Mouse (Mus musculus): ENCODE data around the gene Schip1. TPM values are rescaled to one million over a fixed set of nuclear protein-coding genes. Genes with fewer than 3 reads are reported as not detected.

Gene Schip1
- polyA plus RNA-seq, 2 experiments, result 12.1 to 18.9 TPM

DNA sequence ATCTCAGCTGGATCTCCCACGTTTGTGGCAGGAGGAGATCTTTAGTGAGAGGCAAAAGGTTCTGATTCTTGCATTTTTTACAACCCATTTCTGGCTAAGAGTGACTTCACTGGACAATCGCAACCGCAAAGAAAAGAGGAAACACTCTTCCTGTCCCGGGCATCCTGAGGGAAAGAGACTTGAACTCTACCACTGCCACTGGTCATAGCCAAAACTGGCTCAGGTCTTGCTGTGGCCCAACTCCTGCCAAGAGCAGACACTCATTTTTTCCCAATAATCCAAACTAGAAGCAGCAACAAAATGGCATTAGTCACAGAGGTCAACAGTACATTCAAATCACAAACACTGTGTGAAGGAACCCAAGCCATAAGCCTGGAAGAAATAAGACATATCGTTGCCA lies 597.8 kb downstream of the Schip1 start:
- no peak overlapping the region for H3K27ac ChIP-seq (replicated peaks; ENCODE audit: low read depth, low read length)
- no peaks in the 10 kb centered on the region for H3K36me3 ChIP-seq (ENCODE audit: control insufficient read depth, insufficient read depth, low read length)
- H3K4me2 ChIP-seq (replicated peaks; ENCODE audit: low read depth, low read length, severe bottlenecking), result no peak overlapping the region
- DNase-seq (ENCODE audit: low spot score), result no peak
- no peak overlapping the region for H3K4me3 ChIP-seq (replicated peaks; ENCODE audit: low read length)
- H3K4me1 ChIP-seq (ENCODE audit: control insufficient read depth, insufficient read depth, low read length), result no peaks in the 10 kb centered on the region
- no peak for TF ChIP-seq POLR2A (IDR thresholded peaks at IDR 0.05; ENCODE audit: borderline replicate concordance, extremely low read depth, insufficient read depth, insufficient read length)
- H3K9me3 ChIP-seq (ENCODE audit: control insufficient read depth, low read length), result no peaks in the 10 kb centered on the region
- H3K27me3 ChIP-seq (ENCODE audit: control insufficient read depth, insufficient read depth, low read length), result no peaks in the 10 kb centered on the region
- WGBS, result 86% methylated on average over 5 of the region's 5 CpGs
- no peak overlapping the region for H3K9ac ChIP-seq (ENCODE audit: low read depth, low read length, severe bottlenecking)
- ATAC-seq (ENCODE audit: low FRiP score, low read depth), result no peak

DNA sequence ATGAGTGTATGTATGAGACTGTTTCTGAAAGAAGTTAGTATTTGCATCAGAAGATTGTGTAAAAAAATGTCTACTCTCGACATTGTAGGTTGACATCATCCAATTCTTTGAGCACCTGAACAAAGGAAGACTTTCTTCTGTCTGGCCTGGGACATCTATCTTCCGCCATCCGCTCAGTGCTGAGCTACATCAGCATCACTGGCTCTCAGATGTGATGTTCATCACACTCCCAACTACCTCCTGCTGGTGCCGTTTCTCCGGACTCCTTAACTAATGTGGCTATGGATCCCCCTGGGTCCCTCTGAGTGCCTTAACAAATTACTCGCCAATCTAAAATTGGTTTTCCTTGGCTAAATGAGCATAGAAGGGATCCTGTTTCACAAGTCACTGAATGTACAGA lies 599.7 kb downstream of the Schip1 start:
- no peak overlapping the region for H3K4me2 ChIP-seq (replicated peaks; ENCODE audit: low read depth, low read length, severe bottlenecking)
- H3K9me3 ChIP-seq (ENCODE audit: control insufficient read depth, low read length), result no peaks in the 10 kb centered on the region
- H3K27me3 ChIP-seq (ENCODE audit: control insufficient read depth, insufficient read depth, low read length), result no peaks in the 10 kb centered on the region
- no peak for TF ChIP-seq POLR2A (IDR thresholded peaks at IDR 0.05; ENCODE audit: borderline replicate concordance, extremely low read depth, insufficient read depth, insufficient read length)
- no peak for ATAC-seq (ENCODE audit: low FRiP score, low read depth)
- H3K4me3 ChIP-seq (replicated peaks; ENCODE audit: low read length), result no peak overlapping the region
- H3K9ac ChIP-seq (ENCODE audit: low read depth, low read length, severe bottlenecking), result no peak overlapping the region
- H3K4me1 ChIP-seq (ENCODE audit: control insufficient read depth, insufficient read depth, low read length), result no peaks in the 10 kb centered on the region
- H3K27ac ChIP-seq (replicated peaks; ENCODE audit: low read depth, low read length), result no peak overlapping the region
- WGBS, result 58% methylated on average over 6 of the region's 6 CpGs
- DNase-seq (ENCODE audit: low spot score), result no peak
- no peaks in the 10 kb centered on the region for H3K36me3 ChIP-seq (ENCODE audit: control insufficient read depth, insufficient read depth, low read length)

DNA sequence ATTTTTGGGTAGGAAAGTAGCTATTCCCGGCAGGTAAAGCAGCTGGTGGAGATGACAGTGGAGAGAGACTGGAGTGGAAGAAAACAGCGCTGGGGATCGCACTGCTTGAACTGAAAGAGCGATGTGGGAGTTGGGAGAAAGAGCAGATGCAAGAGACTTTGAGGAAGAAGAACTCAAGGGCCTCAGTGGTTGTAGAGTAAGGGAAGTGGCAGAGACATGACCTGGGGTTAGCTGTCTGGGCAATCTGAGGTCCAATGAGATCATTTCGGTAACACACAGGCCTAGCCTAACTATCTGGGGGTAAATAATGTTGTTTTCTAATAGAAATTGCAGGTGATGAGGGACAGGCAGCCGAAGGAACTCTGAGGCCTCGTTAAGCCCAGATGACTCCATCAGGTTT lies 601.8 kb downstream of the Schip1 start:
- no peak for ATAC-seq (ENCODE audit: low FRiP score, low read depth)
- 78% methylated on average over 7 of the region's 7 CpGs for WGBS
- no peaks in the 10 kb centered on the region for H3K27me3 ChIP-seq (ENCODE audit: control insufficient read depth, insufficient read depth, low read length)
- no peak overlapping the region for H3K9ac ChIP-seq (ENCODE audit: low read depth, low read length, severe bottlenecking)
- no peak overlapping the region for H3K4me3 ChIP-seq (replicated peaks; ENCODE audit: low read length)
- no peaks in the 10 kb centered on the region for H3K4me1 ChIP-seq (ENCODE audit: control insufficient read depth, insufficient read depth, low read length)
- H3K27ac ChIP-seq (replicated peaks; ENCODE audit: low read depth, low read length), result no peak overlapping the region
- H3K9me3 ChIP-seq (ENCODE audit: control insufficient read depth, low read length), result no peaks in the 10 kb centered on the region
- TF ChIP-seq POLR2A (IDR thresholded peaks at IDR 0.05; ENCODE audit: borderline replicate concordance, extremely low read depth, insufficient read depth, insufficient read length), result no peak
- H3K4me2 ChIP-seq (replicated peaks; ENCODE audit: low read depth, low read length, severe bottlenecking), result no peak overlapping the region
- no peaks in the 10 kb centered on the region for H3K36me3 ChIP-seq (ENCODE audit: control insufficient read depth, insufficient read depth, low read length)
- no peak for DNase-seq (ENCODE audit: low spot score)

DNA sequence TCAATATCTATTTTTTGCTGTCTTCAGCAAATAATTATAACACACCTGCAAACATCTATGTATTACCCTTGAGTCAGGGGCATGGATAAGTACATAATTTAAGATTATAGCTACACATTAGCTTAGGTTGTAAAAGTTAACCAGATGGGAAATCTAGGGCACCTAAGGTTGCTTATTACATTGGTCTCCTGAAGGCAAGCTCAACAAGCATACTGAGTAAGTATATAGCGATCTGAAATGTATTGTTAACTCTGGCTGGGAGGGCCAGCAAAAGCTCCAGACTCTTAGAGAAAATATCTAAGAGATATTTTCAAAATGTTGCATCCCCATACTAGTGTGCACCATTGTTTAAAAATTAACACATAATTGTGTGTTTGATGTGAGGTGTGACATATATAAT lies 603.2 kb downstream of the Schip1 start:
- no peaks in the 10 kb centered on the region for H3K4me1 ChIP-seq (ENCODE audit: control insufficient read depth, insufficient read depth, low read length)
- whole genome bisulfite sequencing, result 36% methylated on average over 1 of the region's 1 CpGs
- DNase-seq (ENCODE audit: low spot score) (no peak), ATAC-seq (ENCODE audit: low FRiP score, low read depth) (no peak)
- no peaks in the 10 kb centered on the region for H3K27me3 ChIP-seq (ENCODE audit: control insufficient read depth, insufficient read depth, low read length)
- TF ChIP-seq POLR2A (IDR thresholded peaks at IDR 0.05; ENCODE audit: borderline replicate concordance, extremely low read depth, insufficient read depth, insufficient read length), result no peak
- no peak overlapping the region for H3K27ac ChIP-seq (replicated peaks; ENCODE audit: low read depth, low read length)
- H3K36me3 ChIP-seq (ENCODE audit: control insufficient read depth, insufficient read depth, low read length), result no peaks in the 10 kb centered on the region
- no peaks in the 10 kb centered on the region for H3K9me3 ChIP-seq (ENCODE audit: control insufficient read depth, low read length)
- H3K4me2 ChIP-seq (replicated peaks; ENCODE audit: low read depth, low read length, severe bottlenecking), result no peak overlapping the region
- no peak overlapping the region for H3K4me3 ChIP-seq (replicated peaks; ENCODE audit: low read length)
- no peak overlapping the region for H3K9ac ChIP-seq (ENCODE audit: low read depth, low read length, severe bottlenecking)

DNA sequence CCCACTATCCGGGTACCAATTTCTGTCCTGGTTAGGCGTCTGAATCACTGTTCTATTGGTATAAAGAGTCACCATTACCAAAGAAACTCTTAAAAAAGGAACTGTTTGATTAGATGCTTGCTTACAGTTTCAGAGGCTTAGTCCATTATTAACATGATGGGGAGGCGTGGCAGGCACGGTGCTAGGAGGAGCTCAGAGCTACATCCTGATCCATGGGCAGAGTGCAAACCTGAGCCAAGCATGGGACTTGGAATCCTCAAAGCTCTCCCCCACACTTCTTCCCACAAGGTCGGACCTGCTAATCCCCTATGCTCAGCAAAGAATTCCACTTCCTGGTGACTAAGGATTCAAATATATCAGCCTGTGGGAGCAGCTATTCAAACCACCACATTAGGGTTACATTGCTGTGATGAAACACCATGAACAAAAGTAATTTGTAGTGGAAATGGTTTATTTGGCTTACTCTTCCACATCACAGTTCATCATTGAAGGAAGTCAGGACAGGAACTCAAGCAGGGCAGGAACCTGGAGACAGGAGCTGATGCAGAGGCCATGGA lies 604.9 kb downstream of the Schip1 start:
- Histone ChIP-seq H3K9ac (ENCODE audit: low read depth, low read length, severe bottlenecking) (no peak overlapping the region), H3K36me3 (ENCODE audit: control insufficient read depth, insufficient read depth, low read length) (no peaks in the 10 kb centered on the region), H3K27ac (replicated peaks; ENCODE audit: low read depth, low read length) (no peak overlapping the region), H3K4me3 (replicated peaks; ENCODE audit: low read length) (no peak overlapping the region), H3K4me2 (replicated peaks; ENCODE audit: low read depth, low read length, severe bottlenecking) (no peak overlapping the region), H3K4me1 (ENCODE audit: control insufficient read depth, insufficient read depth, low read length) (no peaks in the 10 kb centered on the region), H3K27me3 (ENCODE audit: control insufficient read depth, insufficient read depth, low read length) (no peaks in the 10 kb centered on the region), H3K9me3 (ENCODE audit: control insufficient read depth, low read length) (no peaks in the 10 kb centered on the region)
- no peak for ATAC-seq (ENCODE audit: low FRiP score, low read depth)
- no peak for TF ChIP-seq POLR2A (IDR thresholded peaks at IDR 0.05; ENCODE audit: borderline replicate concordance, extremely low read depth, insufficient read depth, insufficient read length)
- WGBS, result 78% methylated on average over 5 of the region's 5 CpGs
- DNase-seq (ENCODE audit: low spot score), result no peak

DNA sequence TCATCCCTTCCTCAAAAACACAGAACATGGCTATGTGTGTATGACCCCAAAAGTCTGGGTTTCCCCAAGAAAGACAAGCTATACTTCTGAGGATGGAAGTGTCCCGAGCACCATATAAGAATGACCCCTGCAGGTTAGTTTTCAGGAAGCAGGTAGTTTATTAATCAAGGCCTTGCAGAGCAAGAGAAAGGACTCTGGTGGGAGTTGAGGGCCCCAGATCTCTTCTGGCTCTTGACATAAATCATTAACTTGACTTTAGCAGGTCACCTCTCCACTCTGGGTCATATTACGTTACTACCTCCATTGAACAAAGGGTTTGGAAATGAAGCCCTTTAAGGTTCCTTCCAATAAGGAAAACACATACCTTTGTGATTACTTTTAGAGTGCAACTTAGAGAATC lies 610.1 kb downstream of the Schip1 start:
- DNase-seq (ENCODE audit: low spot score), result no peak
- no peak overlapping the region for H3K4me2 ChIP-seq (replicated peaks; ENCODE audit: low read depth, low read length, severe bottlenecking)
- no peak overlapping the region for H3K27ac ChIP-seq (replicated peaks; ENCODE audit: low read depth, low read length)
- H3K36me3 ChIP-seq (ENCODE audit: control insufficient read depth, insufficient read depth, low read length), result no peaks in the 10 kb centered on the region
- no peaks in the 10 kb centered on the region for H3K9me3 ChIP-seq (ENCODE audit: control insufficient read depth, low read length)
- 70% methylated on average over 2 of the region's 2 CpGs for WGBS
- ATAC-seq (ENCODE audit: low FRiP score, low read depth), result no peak
- H3K4me1 ChIP-seq (ENCODE audit: control insufficient read depth, insufficient read depth, low read length), result peaks cover 6% of the 10 kb centered on the region; the same call in 1 of the 2 replicates
- no peaks in the 10 kb centered on the region for H3K27me3 ChIP-seq (ENCODE audit: control insufficient read depth, insufficient read depth, low read length)
- no peak for TF ChIP-seq POLR2A (IDR thresholded peaks at IDR 0.05; ENCODE audit: borderline replicate concordance, extremely low read depth, insufficient read depth, insufficient read length)
- H3K4me3 ChIP-seq (replicated peaks; ENCODE audit: low read length), result no peak overlapping the region
- H3K9ac ChIP-seq (ENCODE audit: low read depth, low read length, severe bottlenecking), result no peak overlapping the region
